Mouse (Mus musculus) left cerebral cortex, postnatal 14 days (tissue): ENCODE results near the gene Nup37. TPM values are rescaled to one million over a fixed set of nuclear protein-coding genes. Genes with fewer than 3 reads are reported as not detected.
A peak's percentile ranks its signal among the peaks of the same experiment; 100 is the strongest.

Source experiments
- DNase-seq, 2 experiments: peaks; one replicate each; pipeline ENCODE4 v3.0.0; 2021 to 2022; ENCODE audit warnings: low spot score in 2 of 2, mixed read lengths in 1 of 2
- intact Hi-C: fragments of 180-260 bp; cut with DNase I; formaldehyde crosslinking; loops from one replicate; pipeline ENCODE4 v1.15.1; 2025
- long read RNA-seq, 2 experiments: library from polyadenylated mRNA; stranded (forward); transcript quantifications; one replicate each; pipeline ENCODE4 v2.0.0; 2021
- total RNA-seq, 2 experiments: library from RNA; stranded (reverse); gene quantifications; 2 replicates each; pipeline ENCODE4 v1.2.3; 2021

The Nup37 gene
- 1 to 10 TPM; 5.7 to 7.4 TPM for total RNA-seq
- long read RNA-seq, experiment 1, partial matches to known transcripts: 0 of 3 reads
- long read RNA-seq, experiment 1, other reads (novel, unspliced or antisense): 0 of 3 reads
- long read RNA-seq, experiment 2: 0 reads

- DNase-seq: peak; percentile 86 to 87
- intact Hi-C loops: no loop called here
These were observed at the start of gene Nup37, which contains the start of gene Parpbp for GRCm38 (mm10) chr10:88146707-88147477. Gene Nup37 (plus strand): TSS chr10:88146992. Gene Parpbp (minus strand): TSS chr10:88146941.

- no peak for DNase-seq
- intact Hi-C loops: no loop called here
These were observed 40.6 kb upstream of the Nup37 start for GRCm38 (mm10) chr10:88106169-88106568.

DNA sequence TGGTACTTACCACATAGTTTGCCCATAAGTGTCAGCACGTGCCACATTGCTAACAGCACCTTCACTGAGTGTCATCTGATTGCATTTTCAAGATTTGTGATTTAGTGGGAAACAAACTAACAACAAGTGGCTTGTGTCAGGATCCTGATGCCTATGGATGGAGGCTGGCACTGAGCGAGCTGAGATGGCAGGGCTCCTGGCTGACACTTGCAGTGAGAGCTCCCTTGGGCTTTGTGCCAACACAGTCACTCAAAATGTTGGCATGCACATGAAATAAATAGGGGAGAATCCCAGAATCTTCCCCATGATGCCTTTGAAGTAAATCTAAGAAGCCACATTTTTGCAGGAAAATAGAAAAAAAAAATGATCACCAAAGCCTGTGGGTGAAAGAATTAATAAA lies 33.5 kb upstream of the Nup37 start:
- DNase-seq: no peak
- intact Hi-C loops: no loop called here

GRCm38 (mm10) chr10:88119721-88120120 lies 27.1 kb upstream of the Nup37 start:
- intact Hi-C loops: loop anchor here (10.0 kb wide), 1 partner anchor 265 kb away; the partner anchor contains the start of gene Igf1
- no peak for DNase-seq

GRCm38 (mm10) chr10:88135630-88136029 lies 11.2 kb upstream of the Nup37 start:
- intact Hi-C loops: no loop called here
- no peak for DNase-seq

DNA sequence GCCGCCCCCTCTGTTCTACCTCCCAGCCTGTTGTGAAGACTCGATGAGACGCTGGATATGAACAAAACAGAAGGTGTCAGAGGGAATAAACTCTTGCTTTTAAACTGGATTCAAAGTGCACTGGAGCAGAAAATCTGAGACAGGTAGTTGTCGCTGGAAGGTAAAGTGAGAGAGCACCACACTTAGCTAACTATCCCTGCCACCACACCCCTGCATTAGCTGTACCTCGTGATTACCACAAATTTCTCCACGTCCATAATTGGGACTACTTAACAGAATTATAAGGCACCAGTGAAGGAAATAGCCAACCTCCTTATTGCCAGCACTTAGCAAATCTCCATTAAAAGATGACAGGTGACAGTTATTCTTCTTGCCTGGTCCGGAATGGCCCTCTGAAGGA lies 605 bp upstream of the Nup37 start:
- intact Hi-C loops: no loop called here
- no peak for DNase-seq

DNA sequence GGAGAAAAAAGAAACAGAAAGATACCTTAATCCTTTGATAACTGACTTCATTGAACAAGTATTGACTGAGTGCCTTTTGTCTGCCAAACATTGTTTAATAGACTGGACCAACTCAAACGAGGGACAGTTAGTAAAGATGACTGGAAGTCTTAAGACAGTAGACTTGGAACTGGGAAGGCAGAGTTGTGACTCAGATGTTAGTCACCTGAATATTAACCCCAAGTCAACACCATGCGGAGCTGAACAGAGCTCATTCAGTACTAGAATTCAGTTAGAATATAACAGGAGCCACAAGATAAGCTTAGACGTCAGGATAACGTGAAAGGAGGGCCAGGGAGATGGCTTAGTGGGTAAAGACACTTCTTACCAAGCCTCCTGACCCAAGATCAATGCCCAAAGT lies 3.6 kb downstream of the Nup37 start:
- no peak for DNase-seq
- intact Hi-C loops: no loop called here

DNA sequence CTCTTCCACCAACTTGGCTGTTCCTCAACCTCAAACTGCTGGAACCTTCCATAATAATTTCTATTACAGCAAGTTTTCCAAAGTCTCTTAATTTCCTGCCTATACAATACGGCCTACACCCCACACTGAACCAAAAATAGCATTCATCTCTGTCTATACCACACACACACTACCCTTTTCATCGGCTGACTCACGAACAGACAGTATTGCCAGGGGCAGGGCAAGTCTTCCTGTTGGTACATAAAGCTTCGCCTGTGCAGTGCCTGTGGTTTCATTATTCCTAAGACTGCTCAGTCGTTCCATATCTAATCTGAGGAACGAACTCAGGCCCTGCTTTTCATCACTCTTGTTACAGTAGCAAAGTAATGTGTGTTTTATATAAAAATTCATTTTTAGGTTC lies 4.9 kb downstream of the Nup37 start:
- DNase-seq: no peak
- intact Hi-C loops: no loop called here

GRCm38 (mm10) chr10:88162096-88162495 lies 15.3 kb downstream of the Nup37 start:
- intact Hi-C loops: no loop called here
- DNase-seq: no peak

DNA sequence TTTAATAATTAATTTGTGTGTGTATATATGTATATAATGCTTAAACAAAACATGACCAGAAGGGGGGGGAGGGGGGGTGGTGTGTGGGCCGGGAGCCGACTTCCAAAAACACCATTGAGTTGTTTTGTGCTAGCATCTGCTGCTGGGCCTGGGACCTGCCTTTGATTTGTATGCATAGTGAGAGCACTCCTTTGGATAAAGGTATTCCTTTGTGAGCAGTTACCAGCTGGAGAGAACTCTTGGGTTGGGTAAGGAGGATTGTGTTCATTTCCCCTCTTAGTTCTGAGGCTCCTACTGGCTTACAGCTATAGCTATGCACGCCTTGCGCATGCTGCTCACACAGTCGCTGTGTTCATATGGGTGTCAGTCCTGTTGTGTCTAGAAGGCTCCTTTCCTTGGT lies 15.9 kb downstream of the Nup37 start:
- no peak for DNase-seq
- intact Hi-C loops: no loop called here

- intact Hi-C loops: no loop called here
- no peak for DNase-seq
These were observed 19.4 kb downstream of the Nup37 start for GRCm38 (mm10) chr10:88166158-88166557.

GRCm38 (mm10) chr10:88167438-88168077 lies 20.8 kb downstream of the Nup37 start:
- DNase-seq: no peak
- intact Hi-C loops: no loop called here

DNA sequence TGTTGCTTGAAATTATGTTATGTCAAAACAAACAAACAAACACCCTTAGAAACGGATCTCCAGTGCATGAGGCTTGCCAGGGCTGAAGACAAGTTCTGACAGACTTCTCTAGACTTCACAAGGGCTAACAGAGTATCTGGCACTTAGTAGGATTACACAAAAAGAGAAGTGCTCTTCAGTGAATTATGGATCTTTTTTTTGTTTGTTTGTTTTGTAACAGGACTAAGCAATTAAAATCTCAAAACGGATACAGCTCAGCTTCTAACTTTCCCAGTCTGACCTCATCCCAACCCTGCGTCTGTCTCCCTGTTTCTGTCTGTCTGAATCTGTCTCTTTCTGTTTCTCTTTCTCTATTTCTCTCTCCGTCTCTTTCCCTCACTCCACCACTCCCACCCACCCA lies 53.7 kb downstream of the Nup37 start:
- intact Hi-C loops: no loop called here
- DNase-seq: no peak

DNA sequence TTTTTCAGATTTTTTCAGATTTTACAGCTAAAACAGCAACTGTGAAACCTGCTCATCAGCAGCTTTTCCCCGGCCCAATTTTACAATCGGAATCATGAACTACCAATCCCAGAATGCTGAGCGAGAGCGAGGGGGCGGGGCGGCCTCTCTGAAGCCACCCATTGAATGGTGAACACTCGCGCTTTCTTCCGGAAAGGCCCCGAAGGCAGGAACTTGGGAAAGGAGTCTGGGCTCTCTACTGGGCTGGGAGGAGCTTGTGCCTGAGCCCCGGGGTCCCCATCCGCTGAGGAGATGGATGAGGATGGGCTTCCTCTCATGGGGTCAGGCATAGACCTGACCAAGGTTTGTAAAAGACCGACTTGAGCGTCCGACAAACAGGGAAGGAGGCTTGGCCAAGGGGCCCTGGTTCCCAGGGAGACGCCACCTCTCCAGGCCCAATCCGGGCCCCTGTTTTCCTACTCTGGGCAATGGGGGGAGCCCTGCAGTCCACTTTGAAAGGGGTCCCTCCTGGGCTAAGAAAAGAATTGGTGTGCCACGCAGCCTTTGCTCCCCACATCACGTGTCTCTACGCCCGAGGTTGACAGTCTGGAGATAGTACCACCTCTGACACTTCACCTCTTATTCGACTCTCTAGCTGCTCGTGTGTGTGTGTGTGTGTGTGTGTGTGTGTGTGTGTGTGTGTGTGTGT lies 54.3 kb downstream of the Nup37 start, which contains the start of gene Washc3:
Gene Washc3 (plus strand): TSS at position 143 of the 688 bp plus-strand sequence.
- DNase-seq: peak; percentile 94 to 96
- intact Hi-C loops: no loop called here

- intact Hi-C loops: no loop called here
- DNase-seq: no peak
These were observed 54.9 kb downstream of the Nup37 start for GRCm38 (mm10) chr10:88201650-88202049.

- DNase-seq: no peak
- intact Hi-C loops: no loop called here
These were observed 55.8 kb downstream of the Nup37 start for GRCm38 (mm10) chr10:88202581-88202980.

GRCm38 (mm10) chr10:88203236-88203635 lies 56.4 kb downstream of the Nup37 start:
- intact Hi-C loops: no loop called here

GRCm38 (mm10) chr10:88212644-88213043 lies 65.9 kb downstream of the Nup37 start:
- intact Hi-C loops: no loop called here
- DNase-seq: no peak

More at GRCm38 (mm10) chr10:88203236-88203635, 56.4 kb downstream of the Nup37 start:
- no peak for DNase-seq

- intact Hi-C loops: no loop called here
- DNase-seq: no peak
These were observed 68.2 kb downstream of the Nup37 start for GRCm38 (mm10) chr10:88214800-88215514.
